Mouse (Mus musculus) heart, embryonic 16.5 days (tissue): ENCODE measurements around the gene Sh3bgr. TPM values are rescaled to one million over a fixed set of nuclear protein-coding genes. Genes with fewer than 3 reads are reported as not detected.

ENCODE experiments used
- ATAC-seq: fragments of 200-750 bp; cut with Nextera tagmentation; replicated peaks from 2 replicates; pipeline ENCODE4 v1.8.0; 2017; ENCODE audit warnings: moderate number of reproducible peaks; ENCODE audit not compliant: insufficient read depth, low FRiP score; ENCODE audit errors: extremely low read depth
- H3K27ac ChIP-seq: fragments of 300-500 bp; sonication (generic); 2 replicates; pipeline ENCODE4 v1.5.1; 2014; ENCODE audit warnings: mild to moderate bottlenecking, low read length, control low read depth, moderate library complexity
- H3K27me3 ChIP-seq: fragments of 300-500 bp; sonication (generic); 2 replicates; pipeline ENCODE4 v1.6.1; 2014; ENCODE audit warnings: low read length, mixed read lengths; ENCODE audit not compliant: control insufficient read depth, insufficient read depth
- H3K36me3 ChIP-seq: fragments of 300-500 bp; sonication (generic); 2 replicates; pipeline ENCODE4 v1.6.1; 2014; ENCODE audit not compliant: control insufficient read depth, insufficient read depth
- H3K4me1 ChIP-seq: fragments of 300-500 bp; sonication (generic); 2 replicates; pipeline ENCODE4 v1.6.1; 2014; ENCODE audit warnings: low read length, mixed read lengths; ENCODE audit not compliant: control insufficient read depth, insufficient read depth
- H3K4me2 ChIP-seq: fragments of 300-500 bp; sonication (generic); 2 replicates; pipeline ENCODE4 v1.6.1; 2014; ENCODE audit warnings: low read depth, mild to moderate bottlenecking, control low read depth, low read length
- H3K4me3 ChIP-seq: fragments of 300-500 bp; sonication (generic); 2 replicates; pipeline ENCODE4 v1.5.1; 2014; ENCODE audit warnings: mild to moderate bottlenecking, control low read depth, low read length
- H3K9ac ChIP-seq: fragments of 300-500 bp; sonication (generic); 2 replicates; pipeline ENCODE4 v1.6.1; 2014; ENCODE audit warnings: low read length, control low read depth
- H3K9me3 ChIP-seq: fragments of 300-500 bp; sonication (generic); replicated peaks from 2 replicates; pipeline ENCODE4 v1.6.1; 2016; ENCODE audit warnings: low read length; ENCODE audit not compliant: control insufficient read depth
- WGBS: fragments of 180-500 bp; shearing (Covaris S2); extraction: QIAGEN DNeasy Blood & Tissue Kit; methylation state at CpG from one replicate; pipeline ENCODE4 v1.1.7; 2014; 5-methylcytosine and 5-hydroxymethylcytosine counted together
- polyA plus RNA-seq: library from polyadenylated mRNA; unstranded; fragments of >200 nt; fragmentation: Nextera tagmentation; extraction: Ambion mirVana; gene quantifications from 2 replicates; pipeline ENCODE4 v1.2.1, GENCODE M21; 2015

Sh3bgr gene
- polyA plus RNA-seq, 1 experiment from 2014 or later, result 531 TPM

DNA sequence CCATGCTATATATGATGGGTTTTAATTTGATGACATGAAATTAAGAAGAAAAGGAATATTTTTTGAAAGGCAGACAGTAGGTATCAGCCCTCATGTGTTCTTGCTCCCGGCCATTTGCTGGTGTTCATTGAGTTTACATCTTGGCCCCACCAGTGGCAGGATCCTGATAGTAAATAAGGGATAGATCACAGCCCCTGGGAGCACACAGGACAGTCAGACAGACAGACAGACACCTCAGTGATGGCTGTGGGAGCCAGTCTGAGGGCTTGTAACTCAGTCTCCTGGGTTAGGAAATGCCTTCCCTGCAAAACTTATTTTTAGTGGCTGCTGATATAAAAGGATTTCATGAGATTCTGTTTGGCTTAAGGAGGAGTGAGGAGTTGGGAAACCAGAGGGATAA lies 22.2 kb downstream of the Sh3bgr start:
- peak overlapping the region; percentile 12 for H3K27ac ChIP-seq
- no peak overlapping the region for H3K4me2 ChIP-seq
- no peak for ATAC-seq
- H3K9me3 ChIP-seq, result no peaks in the 10 kb centered on the region
- peaks cover 21% of the 10 kb centered on the region for H3K4me1 ChIP-seq
- whole genome bisulfite sequencing, result 63% methylated on average over 1 of the region's 1 CpGs
- no peak overlapping the region for H3K9ac ChIP-seq
- H3K4me3 ChIP-seq, result no peak overlapping the region
- peaks cover 25% of the 10 kb centered on the region for H3K36me3 ChIP-seq
- no peaks in the 10 kb centered on the region for H3K27me3 ChIP-seq

GRCm38 (mm10) chr16:96228438-96228837 lies 28.2 kb downstream of the Sh3bgr start:
- Histone ChIP-seq H3K27me3 (no peaks in the 10 kb centered on the region), H3K4me3 (no peak overlapping the region), H3K9ac (no peak overlapping the region), H3K4me1 (peaks cover 13% of the 10 kb centered on the region), H3K36me3 (peaks cover 23% of the 10 kb centered on the region), H3K9me3 (no peaks in the 10 kb centered on the region), H3K4me2 (no peak overlapping the region), H3K27ac (peak overlapping the region; percentile 71)
- ATAC-seq, result no peak
- WGBS, result 63% methylated on average over 13 of the region's 13 CpGs

DNA sequence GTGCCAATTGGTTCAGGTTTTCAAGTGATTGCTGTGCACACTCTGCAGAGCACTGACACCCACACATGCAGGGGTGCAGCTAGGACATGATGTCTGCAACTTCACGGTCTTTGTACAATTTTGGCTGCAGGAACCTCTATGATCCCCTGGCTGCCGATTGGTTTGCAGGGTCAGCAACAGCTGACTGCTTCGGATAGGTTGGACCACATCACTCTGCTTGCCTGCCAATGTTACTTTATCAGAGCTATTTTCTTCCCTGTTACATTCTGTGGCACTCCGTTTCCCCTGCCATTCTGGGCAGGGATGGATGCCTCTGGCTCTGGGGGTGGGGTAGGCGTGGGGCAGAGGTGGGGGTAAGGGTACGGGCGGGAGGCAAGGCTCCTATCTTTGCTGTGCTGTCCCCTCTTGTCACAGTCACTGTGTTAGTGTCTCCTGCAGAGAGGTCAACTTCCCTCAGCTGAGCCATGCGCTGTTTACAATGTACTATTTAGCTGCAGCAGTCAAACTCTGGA lies 28.9 kb downstream of the Sh3bgr start:
- Histone ChIP-seq H3K9ac (no peak overlapping the region), H3K9me3 (no peaks in the 10 kb centered on the region), H3K36me3 (peaks cover 23% of the 10 kb centered on the region), H3K4me2 (no peak overlapping the region), H3K4me3 (no peak overlapping the region), H3K27ac (peak overlapping the region; percentile 71), H3K4me1 (peaks cover 13% of the 10 kb centered on the region), H3K27me3 (no peaks in the 10 kb centered on the region)
- ATAC-seq, result peak; percentile 73
- WGBS, result 31% methylated on average over 8 of the region's 8 CpGs

DNA sequence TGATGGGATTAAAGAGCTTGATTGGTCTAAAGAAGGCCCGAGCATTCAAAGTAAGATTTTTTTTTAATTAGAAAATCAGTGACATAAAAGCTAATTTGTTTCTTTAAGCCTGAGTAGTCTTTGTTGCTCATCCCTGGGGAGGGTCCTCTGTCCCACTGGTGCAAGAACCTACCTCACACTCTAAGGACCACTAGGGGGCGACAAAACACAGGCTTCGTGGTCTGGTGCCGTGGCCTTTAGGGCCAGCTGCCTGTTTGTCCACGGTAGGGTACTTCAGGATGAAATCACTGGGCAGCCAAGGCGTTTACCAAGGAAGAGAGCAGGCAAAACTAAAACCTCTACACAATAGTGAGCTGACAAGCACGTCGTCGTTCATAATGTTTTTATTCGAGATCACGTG lies 30.2 kb downstream of the Sh3bgr start:
- ATAC-seq, result no peak; the same call in 1 of the 2 replicates
- H3K27ac ChIP-seq, result no peak overlapping the region
- WGBS, result 30% methylated on average over 11 of the region's 11 CpGs
- no peak overlapping the region for H3K4me2 ChIP-seq
- no peaks in the 10 kb centered on the region for H3K27me3 ChIP-seq
- no peak overlapping the region for H3K9ac ChIP-seq
- peaks cover 20% of the 10 kb centered on the region for H3K36me3 ChIP-seq
- H3K4me1 ChIP-seq, result peaks cover 13% of the 10 kb centered on the region
- H3K4me3 ChIP-seq, result no peak overlapping the region
- H3K9me3 ChIP-seq, result no peaks in the 10 kb centered on the region

DNA sequence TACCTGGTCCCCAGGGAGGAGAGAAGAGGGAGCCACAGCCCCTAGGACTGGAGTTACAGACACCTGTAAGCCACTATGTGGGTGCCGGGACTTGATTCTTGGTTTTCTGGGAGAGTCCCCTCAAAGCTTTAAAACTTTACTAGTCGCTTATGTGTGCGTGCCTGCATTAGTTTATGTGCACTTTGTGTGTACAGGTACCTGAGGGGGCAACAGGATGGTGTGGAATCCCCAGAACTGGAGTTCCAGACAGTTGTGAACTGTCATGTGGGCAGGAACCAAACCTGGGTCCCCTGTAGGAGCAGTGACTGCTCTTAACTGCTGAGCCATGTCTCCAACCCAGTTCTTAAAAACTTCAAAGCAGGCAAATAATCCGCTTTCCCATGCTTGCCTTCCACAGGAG lies 31.0 kb downstream of the Sh3bgr start:
- Histone ChIP-seq H3K36me3 (peaks cover 12% of the 10 kb centered on the region), H3K27ac (no peak overlapping the region), H3K27me3 (no peaks in the 10 kb centered on the region), H3K4me3 (no peak overlapping the region), H3K9me3 (no peaks in the 10 kb centered on the region), H3K9ac (no peak overlapping the region), H3K4me2 (no peak overlapping the region), H3K4me1 (peaks cover 13% of the 10 kb centered on the region)
- ATAC-seq, result no peak
- WGBS, result 92% methylated on average over 4 of the region's 4 CpGs

DNA sequence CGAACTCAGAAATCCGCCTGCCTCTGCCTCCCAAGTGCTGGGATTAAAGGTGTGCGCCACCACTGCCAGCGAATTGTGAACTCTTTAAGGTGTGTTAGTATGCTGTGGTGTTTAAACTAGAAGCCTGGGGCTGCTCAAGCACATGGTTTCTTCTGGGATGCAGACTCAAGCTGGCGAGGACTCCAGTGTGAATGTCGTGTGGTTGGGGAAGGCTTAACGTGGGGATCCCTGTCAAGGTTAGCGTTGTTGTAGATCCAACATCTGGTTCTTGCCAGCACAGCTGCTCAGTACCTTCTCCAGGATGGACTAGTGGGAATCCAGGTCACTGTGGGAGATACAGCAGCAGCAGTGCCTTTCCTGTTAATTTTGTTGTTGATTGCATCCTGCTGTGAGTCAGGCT lies 31.7 kb downstream of the Sh3bgr start:
- Histone ChIP-seq H3K36me3 (peaks cover 8% of the 10 kb centered on the region), H3K9ac (no peak overlapping the region), H3K27ac (no peak overlapping the region), H3K9me3 (no peaks in the 10 kb centered on the region), H3K4me1 (peaks cover 13% of the 10 kb centered on the region), H3K4me3 (no peak overlapping the region), H3K4me2 (no peak overlapping the region), H3K27me3 (no peaks in the 10 kb centered on the region)
- no peak for ATAC-seq
- WGBS, result 81% methylated on average over 7 of the region's 8 CpGs

GRCm38 (mm10) chr16:96233996-96234395 lies 33.7 kb downstream of the Sh3bgr start:
- H3K9ac ChIP-seq, result no peak overlapping the region
- 80% methylated on average over 8 of the region's 8 CpGs for WGBS
- H3K27ac ChIP-seq, result no peak overlapping the region
- H3K4me3 ChIP-seq, result no peak overlapping the region
- H3K4me1 ChIP-seq, result 0 out of 2 replicates have a peak, but pooled peaks cover 2% of the 10 kb centered on the region
- H3K4me2 ChIP-seq, result no peak overlapping the region
- ATAC-seq, result no peak
- H3K9me3 ChIP-seq, result no peaks in the 10 kb centered on the region
- no peaks in the 10 kb centered on the region for H3K36me3 ChIP-seq
- H3K27me3 ChIP-seq, result no peaks in the 10 kb centered on the region

DNA sequence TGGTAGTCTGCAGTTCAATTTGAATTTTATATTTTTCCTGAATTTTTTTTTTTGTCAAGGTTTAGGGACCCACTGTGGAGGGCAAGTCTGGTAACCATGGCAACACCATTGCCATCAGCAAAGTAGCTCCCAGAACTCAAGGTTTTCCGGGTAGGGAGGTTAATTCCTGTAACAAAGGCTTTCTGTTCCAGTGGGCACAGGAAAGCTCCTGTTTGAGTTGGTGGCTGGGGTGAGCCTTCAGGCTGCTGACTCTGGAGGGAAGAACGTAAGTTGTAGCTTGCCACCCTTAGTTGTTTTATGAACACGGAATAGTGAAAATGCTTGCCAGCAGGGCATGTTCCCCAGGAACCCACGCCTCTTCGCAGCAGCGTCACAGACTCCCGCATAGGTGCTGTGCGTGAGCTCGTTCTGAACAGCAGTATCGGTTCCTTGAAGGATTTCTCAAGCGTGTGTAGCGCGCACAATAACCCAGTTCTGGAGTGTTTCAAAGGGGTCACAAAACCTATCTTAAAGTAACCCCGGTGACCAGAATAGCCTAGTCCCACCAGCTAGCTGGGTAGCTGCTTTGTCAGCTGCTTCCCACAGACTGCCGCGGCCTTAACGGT lies 35.2 kb downstream of the Sh3bgr start, which contains the start of gene B3galt5:
TSS of gene B3galt5 (plus strand) at position 436 of the 605 bp plus-strand sequence.
- Histone ChIP-seq H3K27me3 (no peaks in the 10 kb centered on the region), H3K4me2 (no peak within 1 kb of the TSS), H3K4me3 (no peak within 1 kb of the TSS), H3K4me1 (no peaks in the 10 kb centered on the region), H3K9me3 (no peaks in the 10 kb centered on the region), H3K9ac (no peak within 1 kb of the TSS), H3K27ac (no peak within 1 kb of the TSS), H3K36me3 (no peaks in the 10 kb centered on the region)
- ATAC-seq, result no peak
- WGBS, result 75% methylated on average over 17 of the region's 17 CpGs

DNA sequence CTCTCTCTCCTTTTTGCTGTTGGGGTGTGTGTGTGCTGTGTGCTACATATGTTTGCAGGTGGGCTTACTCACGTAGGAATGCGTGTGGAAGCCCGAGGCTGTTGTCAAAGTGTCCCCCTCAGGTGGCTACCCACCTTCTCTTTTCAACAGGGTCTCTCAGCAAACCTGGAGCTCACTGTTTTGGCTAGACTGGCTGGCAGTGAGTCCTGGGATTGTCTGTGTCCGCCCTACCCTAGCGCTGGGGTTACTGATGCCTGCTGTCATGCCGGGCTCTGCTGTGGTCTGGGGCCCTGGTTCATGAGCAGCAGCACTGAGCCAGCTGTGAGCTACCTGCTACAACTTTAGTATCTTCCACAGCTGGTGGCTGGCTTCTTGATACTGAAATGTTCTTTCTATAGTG lies 44.2 kb downstream of the Sh3bgr start:
- no peak for ATAC-seq
- no peak overlapping the region for H3K4me2 ChIP-seq
- peaks cover 4% of the 10 kb centered on the region for H3K9me3 ChIP-seq
- H3K36me3 ChIP-seq, result no peaks in the 10 kb centered on the region
- H3K4me3 ChIP-seq, result no peak overlapping the region
- no peaks in the 10 kb centered on the region for H3K27me3 ChIP-seq
- H3K4me1 ChIP-seq, result no peaks in the 10 kb centered on the region
- H3K9ac ChIP-seq, result no peak overlapping the region
- WGBS, result 82% methylated on average over 6 of the region's 6 CpGs
- H3K27ac ChIP-seq, result no peak overlapping the region
